Mouse (Mus musculus): ENCODE results near the gene Sh3pxd2a.

The Sh3pxd2a gene

DNA sequence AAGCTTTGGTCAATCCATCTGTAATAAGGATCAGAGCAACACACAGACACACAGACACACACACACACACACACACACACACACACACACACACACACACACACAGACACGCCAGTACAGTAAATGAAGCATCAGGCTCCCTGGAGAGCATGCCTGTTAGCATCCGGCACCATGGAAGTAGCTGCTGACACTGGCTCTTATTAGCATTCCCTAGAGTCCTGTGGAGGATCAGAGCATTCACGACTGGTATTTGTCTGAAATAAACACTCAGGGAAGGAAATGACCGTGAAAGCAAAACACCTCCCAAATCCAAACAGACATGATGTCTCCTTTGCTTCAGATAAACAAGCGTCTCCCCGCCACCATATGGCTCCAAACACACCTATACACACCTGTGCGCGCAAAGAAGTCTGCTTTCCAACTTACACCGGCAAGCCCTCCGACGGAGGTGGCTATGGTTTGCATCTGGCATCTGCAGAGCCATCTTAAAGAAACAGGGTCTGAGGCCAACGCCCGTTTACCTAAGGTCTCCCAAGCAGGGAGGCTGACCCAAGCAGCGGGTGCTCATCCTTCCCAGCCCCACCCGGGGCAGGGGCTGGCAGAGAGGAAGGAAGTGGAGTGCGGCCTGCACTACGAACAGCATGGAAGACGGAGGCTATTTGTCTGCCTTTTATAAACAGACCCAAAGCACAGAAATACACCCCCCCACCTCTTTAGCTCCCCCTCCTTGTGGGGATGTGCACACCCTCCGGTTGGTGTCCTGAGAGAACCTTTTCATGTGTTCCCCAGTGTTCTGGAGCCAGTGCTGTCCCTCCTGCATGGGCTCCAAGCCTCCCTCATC, 3.9 kb downstream of the Sh3pxd2a start:
- in situ Hi-C loops (cut with MboI, MseI) = loop anchor here (5.0 kb wide), 2 partner anchors 68 to 98 kb away; no protein-coding TSS in a partner anchor

- in situ Hi-C loops (cut with MboI, MseI) = no loop called here
These were observed 5.0 kb downstream of the Sh3pxd2a start for GRCm38 (mm10) chr19:47459214-47459613.

GRCm38 (mm10) chr19:47458504-47459161, 5.6 kb downstream of the Sh3pxd2a start:
- in situ Hi-C loops (cut with MboI, MseI) = no loop called here

DNA sequence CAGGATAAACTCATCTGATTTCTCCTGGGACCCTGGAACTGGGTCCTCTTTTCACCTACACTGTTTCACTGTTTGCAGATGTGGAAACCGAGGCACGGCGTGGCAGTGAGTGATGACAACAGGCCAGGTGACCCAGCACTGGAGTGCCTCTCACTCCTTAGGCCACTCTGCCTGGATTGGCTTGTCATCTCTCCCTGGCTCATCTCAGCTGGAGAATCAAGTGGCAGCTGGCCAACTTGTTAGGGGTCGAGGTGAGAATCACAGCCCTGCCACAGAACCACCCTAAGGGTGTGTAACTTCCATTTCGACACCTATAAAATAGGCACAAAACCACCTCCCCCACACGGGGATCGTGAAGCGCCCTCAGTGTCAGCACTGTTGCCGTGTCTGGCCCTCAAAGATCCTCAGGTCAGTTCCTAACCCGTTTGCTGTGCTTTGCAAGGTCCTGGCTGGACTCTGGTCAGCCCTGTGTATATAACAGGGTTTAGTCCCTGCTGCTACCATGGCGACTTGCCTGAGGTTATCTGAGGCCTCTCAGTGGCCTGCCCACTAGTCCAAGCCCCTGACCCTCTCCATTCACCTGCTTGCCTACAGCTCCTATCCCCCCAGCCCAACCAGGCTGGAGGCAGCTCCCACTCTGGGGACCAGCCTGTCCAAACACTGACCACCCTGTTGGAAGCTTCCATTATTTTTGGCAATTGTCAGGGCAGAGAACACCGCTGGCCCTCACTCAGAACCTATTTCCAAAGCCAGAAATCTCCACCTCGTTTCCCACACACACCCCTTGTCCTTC, 6.3 kb downstream of the Sh3pxd2a start:
- in situ Hi-C loops (cut with MboI, MseI) = no loop called here

DNA sequence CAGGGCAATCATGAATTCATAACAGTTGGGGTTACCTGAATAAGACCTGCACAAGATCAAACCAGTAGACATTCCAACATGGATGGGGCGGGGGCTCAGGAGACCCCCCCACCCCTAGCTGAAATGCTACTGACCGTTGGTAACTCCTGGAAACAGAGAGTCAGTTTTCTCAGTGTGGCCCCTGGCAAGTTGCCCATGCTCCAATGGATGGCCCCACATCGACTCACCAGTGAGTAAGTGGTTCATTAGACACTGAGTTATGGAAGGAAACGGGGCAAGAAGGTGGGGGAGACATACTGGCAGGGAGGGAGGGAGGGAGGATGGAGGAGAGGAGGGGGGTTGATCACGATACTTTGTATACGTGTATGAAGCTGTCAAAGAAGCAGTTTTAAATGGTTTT, 8.2 kb downstream of the Sh3pxd2a start:
- in situ Hi-C loops (cut with MboI, MseI) = no loop called here

- in situ Hi-C loops (cut with MboI, MseI) = no loop called here
These were observed 9.0 kb downstream of the Sh3pxd2a start for GRCm38 (mm10) chr19:47455001-47455755.

DNA sequence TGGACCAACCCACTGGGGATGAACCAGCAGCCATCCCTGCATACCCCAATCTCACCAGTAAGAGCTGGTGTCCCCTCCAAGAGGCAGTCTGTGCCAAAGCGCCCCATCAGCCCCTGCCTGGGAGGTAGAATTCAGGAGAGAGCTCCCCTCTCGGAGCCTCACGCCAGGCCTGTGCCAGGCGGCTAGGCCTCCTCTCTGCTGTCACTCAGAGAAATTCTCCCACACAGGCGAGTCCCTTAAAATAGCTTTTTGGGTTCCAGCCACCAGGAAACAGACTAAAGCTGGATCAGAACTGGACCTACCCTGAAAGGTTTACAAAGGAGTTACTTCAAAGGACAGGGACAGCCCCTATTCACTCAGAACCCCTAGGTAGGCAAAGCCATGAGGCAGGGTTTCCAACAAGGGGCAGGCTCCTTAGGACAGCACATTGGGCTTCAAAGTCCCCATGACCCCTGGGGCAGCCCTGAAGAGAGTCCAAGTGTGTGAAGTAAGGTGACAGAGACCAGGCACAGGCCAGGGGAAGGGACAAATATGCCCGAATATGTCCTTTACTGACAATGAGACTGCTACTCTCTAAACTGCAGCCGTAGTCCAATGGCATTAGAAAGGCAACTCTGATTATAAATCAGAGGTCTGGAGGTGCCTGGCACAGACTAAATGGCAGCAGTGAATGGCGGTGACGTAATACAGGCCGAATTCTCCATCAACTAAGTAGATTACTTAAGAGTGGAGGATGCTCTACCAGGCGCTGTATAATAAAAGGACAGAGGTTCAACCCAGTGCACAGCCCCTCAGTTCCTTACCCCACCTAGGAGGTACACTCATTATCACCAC, 9.8 kb downstream of the Sh3pxd2a start:
- in situ Hi-C loops (cut with MboI, MseI) = no loop called here

DNA sequence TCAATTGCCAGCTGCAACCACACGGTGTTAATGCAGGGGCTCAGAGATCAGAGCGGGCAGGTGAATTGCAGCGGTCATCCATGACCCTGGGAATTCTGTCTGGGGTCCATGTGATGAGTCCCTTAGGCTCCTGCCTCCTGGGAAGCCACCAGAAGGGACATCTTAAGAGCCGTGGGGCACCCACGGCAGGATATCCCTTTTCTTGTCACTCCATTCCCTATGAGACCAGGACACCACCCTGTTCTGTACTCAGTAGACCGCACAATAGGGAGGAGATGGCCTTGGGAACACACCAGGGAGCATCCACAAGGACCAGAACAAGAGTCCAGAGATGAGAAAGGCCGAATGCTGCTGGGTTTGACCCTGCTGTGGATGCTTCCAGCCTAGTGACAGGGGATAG, 10.8 kb downstream of the Sh3pxd2a start:
- in situ Hi-C loops (cut with MboI, MseI) = no loop called here

DNA sequence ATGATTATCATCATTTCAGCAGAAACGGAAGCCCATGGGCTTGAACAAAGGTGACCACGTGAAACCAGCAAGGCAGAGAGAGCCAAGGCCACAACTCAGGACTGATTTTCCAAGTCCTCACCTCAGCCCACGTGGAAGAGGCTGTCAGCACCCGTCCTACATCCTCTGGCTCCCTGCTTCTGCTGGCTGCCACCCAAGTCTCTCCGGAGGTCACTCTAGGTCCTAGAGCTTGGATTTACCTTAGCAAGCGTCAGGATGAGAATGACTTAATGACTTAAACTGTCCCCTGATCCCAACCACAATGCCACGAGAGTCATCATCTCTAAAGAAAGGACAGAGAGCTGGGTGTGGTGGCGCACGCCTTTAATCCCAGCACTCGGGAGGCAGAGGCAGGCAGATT, 11.5 kb downstream of the Sh3pxd2a start:
- in situ Hi-C loops (cut with MboI, MseI) = no loop called here

- in situ Hi-C loops (cut with MboI, MseI) = no loop called here
These were observed 12.0 kb downstream of the Sh3pxd2a start for GRCm38 (mm10) chr19:47452211-47452610.

DNA sequence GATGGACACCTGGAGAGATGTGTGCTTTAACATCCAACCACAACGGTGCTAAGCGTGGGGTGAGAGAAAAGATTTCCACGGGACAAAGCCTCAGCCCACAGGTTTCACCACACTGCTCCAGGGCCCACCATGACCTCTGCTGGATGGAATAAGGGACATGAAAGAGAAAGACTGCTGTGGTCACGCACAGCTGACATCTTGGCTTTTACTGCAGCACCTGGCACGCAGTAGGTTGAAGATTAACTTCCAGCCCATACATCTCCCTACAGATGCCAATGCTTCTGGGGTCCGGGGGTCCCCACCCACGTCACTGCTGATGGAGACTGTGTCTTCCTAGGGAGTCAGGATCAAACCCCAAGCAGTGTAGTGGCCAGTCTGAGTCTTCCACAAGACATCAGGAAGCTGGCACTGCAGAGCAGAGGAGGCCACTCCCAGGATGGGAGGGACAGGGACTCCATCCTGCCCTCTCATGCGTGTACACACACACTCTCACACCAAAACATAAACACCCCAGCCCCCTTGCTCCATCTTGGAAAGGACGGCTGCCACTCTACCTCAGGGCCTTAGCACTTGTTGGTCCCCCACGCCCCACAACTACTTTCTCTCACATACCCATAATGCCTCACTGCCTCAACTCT, 12.6 kb downstream of the Sh3pxd2a start:
- in situ Hi-C loops (cut with MboI, MseI) = no loop called here

DNA sequence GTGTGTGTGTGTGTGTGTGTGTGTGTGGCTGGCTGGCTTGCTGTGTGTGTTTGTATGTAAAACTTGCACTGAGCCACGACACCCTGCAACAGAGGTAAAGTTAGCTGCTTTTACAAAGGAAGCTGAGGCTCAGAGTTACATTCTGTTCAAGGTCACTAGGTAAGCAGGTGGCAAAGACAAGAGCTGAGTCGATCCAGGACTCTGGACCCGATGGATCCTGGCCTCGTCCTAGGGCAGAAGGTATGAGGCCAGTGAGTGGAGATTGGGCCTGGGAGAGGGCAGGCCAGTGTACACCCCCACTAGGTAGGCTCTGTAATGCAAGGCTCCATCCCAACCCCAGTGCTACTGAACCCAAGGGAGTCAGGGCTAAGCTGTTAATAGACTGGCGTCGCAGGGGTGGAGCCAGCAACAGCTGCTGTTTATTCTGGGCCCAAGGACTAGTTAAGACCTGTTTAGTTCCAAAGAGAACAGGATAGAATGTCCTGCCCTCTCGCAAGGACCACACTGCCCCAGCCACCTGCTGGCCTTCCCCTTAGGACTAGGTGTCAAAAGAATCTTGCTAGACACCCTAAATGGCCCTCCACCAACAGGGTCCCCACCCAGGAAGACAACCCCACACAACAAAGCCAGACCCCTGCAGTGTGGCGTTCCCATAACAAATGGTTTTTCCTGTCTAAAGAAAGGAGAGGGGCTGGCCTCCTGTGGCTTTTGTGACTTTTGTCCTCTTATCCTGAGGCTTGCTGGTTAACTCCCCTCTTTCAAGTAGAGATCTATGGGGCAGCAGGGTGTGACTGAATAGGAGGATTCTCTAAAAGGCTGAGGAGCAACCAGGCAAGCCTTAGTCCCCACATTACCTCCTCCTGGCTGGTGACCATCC, 13.7 kb downstream of the Sh3pxd2a start:
- in situ Hi-C loops (cut with MboI, MseI) = no loop called here

GRCm38 (mm10) chr19:47449513-47450227, 14.5 kb downstream of the Sh3pxd2a start:
- in situ Hi-C loops (cut with MboI, MseI) = no loop called here

GRCm38 (mm10) chr19:47448618-47449151, 15.5 kb downstream of the Sh3pxd2a start:
- in situ Hi-C loops (cut with MboI, MseI) = no loop called here

DNA sequence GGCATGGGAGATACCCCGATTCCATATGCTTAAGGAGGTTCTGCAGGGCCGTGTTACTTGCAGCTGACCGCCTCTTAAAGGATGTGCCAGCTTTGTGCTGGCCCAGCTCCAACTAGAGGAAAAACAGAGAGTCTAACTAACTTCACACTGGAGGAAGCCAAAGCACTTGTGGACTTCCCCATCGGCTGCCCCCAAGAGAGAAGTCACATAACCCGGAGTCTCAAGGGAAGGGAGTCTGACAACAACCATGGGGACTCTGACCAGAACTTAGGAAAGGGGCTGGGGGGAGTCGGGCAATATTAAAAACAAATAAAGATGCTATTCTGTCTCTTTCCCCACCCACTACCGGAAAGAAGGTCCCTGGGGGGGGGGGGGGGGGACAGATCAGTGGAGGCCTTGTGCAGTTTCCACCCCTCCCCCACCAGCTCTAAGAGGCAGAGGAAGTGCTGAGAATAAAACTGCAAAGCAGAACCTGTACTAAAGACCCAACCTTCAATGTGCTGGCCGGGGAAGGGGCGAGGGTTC, 17.3 kb downstream of the Sh3pxd2a start:
- in situ Hi-C loops (cut with MboI, MseI) = no loop called here

DNA sequence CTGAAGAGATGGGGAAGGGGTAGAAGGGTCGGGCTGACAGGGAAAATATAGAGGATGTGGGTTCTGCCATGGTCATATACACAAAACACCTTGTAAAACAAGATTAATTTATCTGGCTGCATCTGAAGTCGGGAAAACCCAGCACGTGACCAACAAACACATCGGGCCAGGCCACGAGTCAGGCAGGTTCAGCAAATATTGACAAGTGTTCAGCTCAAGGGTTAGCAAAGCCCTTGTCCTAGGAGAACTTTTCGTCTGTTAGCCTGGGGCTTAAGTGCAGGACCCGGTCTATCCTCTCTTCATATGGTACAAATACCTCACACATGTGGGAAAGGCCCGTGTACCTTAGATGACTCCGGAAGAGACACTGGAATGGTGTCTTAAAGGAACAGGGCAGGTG, 18.1 kb downstream of the Sh3pxd2a start:
- in situ Hi-C loops (cut with MboI, MseI) = no loop called here

DNA sequence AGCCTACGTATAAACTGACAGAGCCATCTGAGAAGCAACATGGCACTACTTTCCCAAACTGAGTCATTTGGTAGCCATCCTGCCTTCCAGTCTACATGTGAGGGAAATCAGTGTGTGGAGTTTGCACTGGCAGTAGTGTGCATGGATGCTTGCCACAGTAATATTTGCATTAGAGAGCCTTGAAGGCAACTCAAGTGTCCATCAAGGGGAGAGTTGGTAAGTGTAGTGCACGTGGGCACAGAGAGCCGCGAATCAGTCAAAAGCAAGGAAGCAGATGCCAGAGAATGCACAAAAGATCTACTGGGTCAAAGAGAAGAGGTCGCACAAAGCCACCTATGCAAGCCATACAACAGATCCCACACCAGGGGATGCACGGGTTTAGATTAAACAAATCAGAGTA, 18.5 kb downstream of the Sh3pxd2a start:
- in situ Hi-C loops (cut with MboI, MseI) = no loop called here

DNA sequence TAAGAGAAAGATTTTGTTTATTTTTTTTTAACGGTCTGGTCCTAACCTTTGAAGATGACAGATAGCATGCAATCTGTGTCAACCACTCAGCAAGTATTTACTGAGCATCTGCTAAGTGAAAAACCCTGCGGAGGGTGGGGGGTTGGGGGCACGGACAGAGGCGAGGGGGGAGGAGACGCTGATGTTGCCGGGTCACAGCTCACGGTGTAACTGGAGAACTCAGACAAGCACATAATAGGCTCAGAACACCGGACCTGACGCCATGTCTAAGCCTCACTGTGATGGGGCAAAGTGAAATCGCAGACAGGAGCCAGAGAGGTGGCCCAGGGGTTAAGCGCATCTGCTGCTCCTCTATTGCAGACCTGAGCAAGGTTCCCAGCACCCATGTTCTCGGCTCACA, 19.7 kb downstream of the Sh3pxd2a start:
- in situ Hi-C loops (cut with MboI, MseI) = no loop called here

Measured in T-helper 17 cell (primary cell).